Mouse (Mus musculus) hindbrain, embryonic 12.5 days (tissue): ENCODE results near the gene Bmp7. TPM values are rescaled to one million over a fixed set of nuclear protein-coding genes. Genes with fewer than 3 reads are reported as not detected.

ENCODE experiments used
- microRNA-seq: library from miRNA; unstranded; fragments of <30 nt; microRNA quantifications from one replicate; pipeline ENCODE4, GENCODE M21; 2017
- polyA plus RNA-seq: library from polyadenylated mRNA; unstranded; fragments of >200 nt; fragmentation: Nextera tagmentation; extraction: Ambion mirVana; gene quantifications from 2 replicates; pipeline ENCODE4 v1.2.1, GENCODE M21; 2016

Gene Bmp7
- polyA plus RNA-seq, 1 experiment from 2014 or later = 19.0 TPM

Small RNAs within 50 kb of the gene (microRNA-seq; reads per million reads assigned to microRNA genes)
- not detected for gene Gm22773

Other genes starting within 250 kb of the Bmp7 start
- gene Spo11, start 37.4 kb upstream of the Bmp7 start, polyA plus RNA-seq = 0.50 and 0.93 TPM in 2 replicates
- gene Rae1, start 59.8 kb upstream of the Bmp7 start, polyA plus RNA-seq = 111 and 126 TPM in 2 replicates
- 38.9 and 44.8 TPM in 2 replicates for gene Rbm38, start 80.2 kb upstream of the Bmp7 start, polyA plus RNA-seq
- gene Ctcfl, start 179.2 kb upstream of the Bmp7 start, polyA plus RNA-seq = 0.14 TPM in 2 replicates
- not detected in 2 replicates for gene Pck1, start 212.7 kb upstream of the Bmp7 start, polyA plus RNA-seq